Mouse (Mus musculus) cerebellum, adult 2 months (tissue): Measurements from ENCODE around the gene Esyt3.

Source experiments
- CTCF ChIP-seq: fragments of 200-500 bp; IDR thresholded peaks from 2 replicates; pipeline ENCODE4 v1.5.1; 2011; ENCODE audit warnings: low read depth, mild to moderate bottlenecking, control low read depth, low read length, moderate library complexity, borderline replicate concordance; ENCODE audit not compliant: insufficient read depth
- POLR2A ChIP-seq: fragments of 200-500 bp; IDR thresholded peaks from 2 replicates; pipeline ENCODE4 v1.6.1; 2011; ENCODE audit warnings: low read length, control low read depth, borderline replicate concordance; ENCODE audit not compliant: insufficient read depth

GRCm38 (mm10) chr9:99400781-99401180, 42.4 kb upstream of the Esyt3 start:
- no peak for TF ChIP-seq POLR2A
- no peak for TF ChIP-seq CTCF
